Mouse (Mus musculus): ENCODE measurements at regions not wholly inside any gene's neighbourhood (a gene's known extent, or its start where the extent isn't known, plus 50 kb on each side); places are given as distances from the start of the nearest gene placed in this dataset.

DNA sequence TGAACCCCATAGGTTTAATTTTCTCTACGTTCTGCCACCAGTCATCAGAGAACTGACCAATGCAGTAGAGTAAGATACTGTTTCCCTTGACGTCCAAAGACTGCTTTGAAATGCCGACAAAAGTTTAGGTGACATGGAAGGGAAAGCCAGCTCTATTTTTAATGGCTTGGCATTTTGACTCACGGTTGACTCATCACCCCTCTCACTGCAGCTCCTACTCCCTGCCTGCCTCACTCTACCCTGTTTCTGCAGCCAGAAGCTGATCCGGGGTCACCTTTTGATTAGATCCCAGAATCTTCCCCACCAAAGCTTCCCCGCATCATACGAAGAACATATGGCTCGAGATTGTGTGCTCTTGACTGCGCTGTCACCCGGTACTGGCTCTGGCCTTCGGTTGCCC lies 154.2 kb downstream of the Klf7 start:
- TF ChIP-seq POLR2A (IDR thresholded peaks at IDR 0.05; ENCODE audit: borderline replicate concordance, insufficient read depth, low read length), result no peak
- TF ChIP-seq CTCF (IDR thresholded peaks at IDR 0.05; ENCODE audit: borderline replicate concordance, insufficient read depth, low read depth, low read length), result no peak
